Mouse (Mus musculus) spleen, adult 12 weeks (tissue): ENCODE data around the gene Rpa2.
A peak's percentile ranks its signal among the peaks of the same experiment; 100 is the strongest.

Source experiments
- DNase-seq: peaks from one replicate; pipeline ENCODE4 v3.0.0; 2022; ENCODE audit warnings: low spot score

Gene Rpa2

GRCm38 (mm10) chr4:132803876-132804275, 35.7 kb downstream of the Rpa2 start:
- DNase-seq, result no peak

- no peak for DNase-seq
These were observed 36.2 kb downstream of the Rpa2 start for GRCm38 (mm10) chr4:132804331-132804730.

- no peak for DNase-seq
These were observed 37.0 kb downstream of the Rpa2 start for GRCm38 (mm10) chr4:132805146-132805545.

DNA sequence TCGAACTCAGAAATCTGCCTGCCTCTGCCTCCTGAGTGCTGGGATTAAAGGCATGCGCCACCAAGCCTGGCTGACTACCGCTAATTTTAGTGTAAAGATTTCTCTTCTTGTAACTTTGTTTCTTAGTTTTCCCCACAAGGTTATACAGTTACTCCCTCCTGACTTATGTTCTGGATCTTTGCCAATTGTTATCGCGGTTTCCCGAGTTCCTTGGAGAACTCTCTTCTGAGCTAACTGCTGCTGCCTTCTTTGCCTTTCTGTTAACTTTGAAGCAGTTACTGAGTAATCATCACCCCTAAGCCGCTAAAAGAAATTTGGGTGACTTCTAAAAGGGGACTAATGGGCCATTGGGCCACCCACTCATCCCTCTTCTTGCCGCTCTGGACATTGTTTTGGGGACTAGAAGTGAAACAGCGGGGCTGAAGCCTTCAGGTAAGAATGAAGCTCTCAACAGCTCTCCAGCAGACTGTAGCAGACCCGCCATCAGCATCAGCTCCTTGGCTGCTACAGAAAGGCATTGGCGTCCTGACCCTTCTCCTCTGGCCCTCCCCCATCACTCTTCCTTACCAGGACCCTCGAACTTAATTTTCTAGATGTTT, 37.6 kb downstream of the Rpa2 start:
- no peak for DNase-seq

- no peak for DNase-seq
These were observed 38.6 kb downstream of the Rpa2 start for GRCm38 (mm10) chr4:132806620-132807191.

GRCm38 (mm10) chr4:132807771-132808641, 39.9 kb downstream of the Rpa2 start:
- DNase-seq, result no peak

DNA sequence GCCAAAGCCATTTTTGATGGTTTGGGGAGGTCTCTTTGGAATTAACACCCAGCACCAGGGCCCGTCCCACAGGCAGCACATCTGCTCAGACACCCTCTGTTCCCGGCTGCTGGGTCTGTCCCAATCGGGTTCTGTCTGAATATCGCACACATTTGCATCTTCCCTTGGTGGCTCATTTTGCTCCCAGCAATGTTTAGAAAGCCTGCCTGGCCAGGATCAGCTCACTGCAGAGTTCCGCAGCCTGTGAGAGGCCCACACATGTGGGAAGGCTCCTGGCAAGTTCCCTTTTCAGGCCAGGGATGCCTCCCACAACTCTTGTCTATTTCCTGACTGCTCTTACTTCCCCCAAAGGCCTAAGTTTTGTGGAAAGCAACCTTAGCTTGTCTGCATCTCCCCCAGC, 41.5 kb downstream of the Rpa2 start:
- DNase-seq, result no peak

DNA sequence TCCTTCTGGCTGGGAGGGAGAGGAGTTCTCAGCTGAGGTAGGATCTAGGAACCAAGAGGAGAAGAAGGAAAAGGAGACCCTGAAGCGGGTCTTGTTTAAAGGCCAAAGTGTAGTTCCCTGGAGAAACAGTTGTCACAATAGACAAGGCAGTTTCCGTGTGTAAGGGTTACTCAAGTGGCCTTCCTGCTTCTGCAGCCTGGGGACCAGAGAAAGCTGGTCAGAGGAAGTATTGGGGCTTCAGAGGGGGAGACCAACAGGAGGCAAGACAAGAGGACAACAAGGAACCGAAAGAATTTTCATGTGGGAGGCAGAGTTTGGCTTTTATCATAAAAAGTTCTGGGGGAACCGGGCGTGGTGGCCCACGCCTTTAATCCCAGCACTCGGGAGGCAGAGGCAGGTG, 48.3 kb downstream of the Rpa2 start:
- DNase-seq, result no peak

GRCm38 (mm10) chr4:132816855-132817254, 48.7 kb downstream of the Rpa2 start:
- no peak for DNase-seq

DNA sequence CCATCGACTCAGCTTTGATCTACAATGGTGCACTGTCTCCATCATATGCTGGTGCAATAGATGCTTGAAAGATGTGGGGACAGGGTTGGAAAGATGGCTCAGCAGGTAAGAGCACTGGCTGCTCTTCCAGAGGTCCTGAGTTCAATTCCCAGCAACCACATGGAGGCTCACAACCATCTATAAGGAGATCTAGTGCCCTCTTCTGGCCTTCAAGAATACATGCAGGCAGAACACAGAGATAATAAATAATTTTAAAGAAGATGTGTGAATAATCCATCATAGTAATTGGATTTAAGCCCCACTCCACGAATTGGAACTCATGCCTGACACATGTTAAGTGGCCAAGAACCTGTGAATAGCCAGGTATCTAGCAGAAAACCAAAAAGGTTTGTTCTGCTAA, 50.3 kb downstream of the Rpa2 start:
- no peak for DNase-seq

GRCm38 (mm10) chr4:132823614-132824366, 55.7 kb downstream of the Rpa2 start:
- DNase-seq, result peak; percentile 81
